Mouse (Mus musculus) macrophage (primary cell): ENCODE data around the gene Rpl26. TPM values are rescaled to one million over a fixed set of nuclear protein-coding genes. Genes with fewer than 3 reads are reported as not detected.

Experiments
- H3K27ac ChIP-seq: fragments of 350-480 bp; formaldehyde crosslinking; 2 replicates; pipeline ENCODE4 v1.9.0; 2021
- H3K36me3 ChIP-seq: fragments of 350-480 bp; formaldehyde crosslinking; 2 replicates; pipeline ENCODE4 v1.9.0; 2021; ENCODE audit errors: inconsistent target
- H3K4me3 ChIP-seq: fragments of 350-480 bp; formaldehyde crosslinking; 2 replicates; pipeline ENCODE4 v1.9.0; 2021; ENCODE audit errors: inconsistent target
- H3K79me2 ChIP-seq: fragments of 350-480 bp; formaldehyde crosslinking; 2 replicates; pipeline ENCODE4 v1.9.0; 2021; ENCODE audit errors: inconsistent target
- WGBS: methylation state at CpG from one replicate; pipeline ENCODE4 v1.1.7; 2026; ENCODE audit warnings: inconsistent platforms; ENCODE audit not compliant: missing documents; 5-methylcytosine and 5-hydroxymethylcytosine counted together
- polyA plus RNA-seq: library from polyadenylated mRNA; stranded (reverse); fragments of 250-400 nt; gene quantifications from 3 replicates; pipeline ENCODE4 v1.2.4, GENCODE M21; 2018; ENCODE audit warnings: inconsistent platforms
- total RNA-seq, 78 experiments: library from RNA; depleted of rRNA; stranded (reverse); fragments of 250-400 nt; gene quantifications; 1 replicate in 9 of 78; 2 replicates in 24 of 78; 3 replicates in 43 of 78; 4 replicates in 2 of 78; pipeline ENCODE4 v1.2.4; 2018; ENCODE audit warnings: inconsistent platforms in 56 of 78

The Rpl26 gene
- 100 to 1,000 TPM in 1 of 26 experiments, 10 to 100 TPM in 25; 26.0 to 302 (median 43.7) TPM for total RNA-seq (2018; cell fraction: chromatin; rRNA removed)
- 1,000 to 10,000 TPM in 18 of 26 experiments, 100 to 1,000 TPM in 8; 842 to 2,674 (median 1,214) TPM for total RNA-seq (2018; cell fraction: cytosol; rRNA removed)
- total RNA-seq (2018; cell fraction: nucleus; rRNA removed), result 100 to 1,000 TPM in 25 of 26 experiments, 10 to 100 TPM in 1; 73.4 to 245 (median 147) TPM
- 1,656 to 2,144 TPM (median 1,836 TPM) in 3 replicates for polyA plus RNA-seq

DNA sequence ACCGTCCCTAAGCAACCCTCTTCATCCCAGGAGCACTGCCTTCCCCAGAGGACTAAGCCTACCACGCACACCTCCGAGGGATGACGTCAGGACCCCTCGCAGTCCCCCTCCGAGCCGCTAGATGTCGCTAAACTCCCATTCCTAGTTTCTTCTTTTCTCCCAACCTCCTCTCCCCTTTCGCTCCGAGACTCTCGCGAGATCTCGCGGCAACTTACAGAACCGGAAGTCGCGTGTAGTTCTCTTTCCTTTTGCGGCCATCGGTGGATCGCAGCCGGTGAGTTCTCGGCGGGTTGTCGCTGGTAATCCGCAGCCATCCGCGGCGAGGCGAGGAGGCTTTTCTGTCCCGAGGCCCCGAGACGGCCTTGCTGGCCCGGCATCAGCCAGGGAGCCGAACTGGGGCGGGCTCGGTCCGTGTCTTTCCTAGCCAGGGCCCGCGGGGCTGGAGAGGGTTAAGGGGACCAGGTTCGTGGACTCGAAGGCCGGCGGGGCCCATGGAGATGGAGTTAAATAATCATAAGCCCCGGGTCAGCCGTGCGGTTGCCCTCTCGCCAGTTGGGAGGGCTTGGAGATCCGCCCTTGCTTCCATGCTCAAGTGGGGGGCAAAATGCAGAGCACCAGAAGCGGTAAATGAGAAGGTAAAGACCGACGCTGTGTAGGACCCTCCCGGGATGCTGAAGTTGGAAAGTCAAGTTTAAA is at the start of gene Rpl26:
Gene Rpl26 (plus strand): TSS at position 233 of the 696 bp plus-strand sequence.
- peaks cover 20% of the 10 kb centered on the region for H3K79me2 ChIP-seq
- under 1% methylated on average over 52 of the region's 52 CpGs for WGBS
- peak within 1 kb of the TSS; percentile 99 for H3K4me3 ChIP-seq

DNA sequence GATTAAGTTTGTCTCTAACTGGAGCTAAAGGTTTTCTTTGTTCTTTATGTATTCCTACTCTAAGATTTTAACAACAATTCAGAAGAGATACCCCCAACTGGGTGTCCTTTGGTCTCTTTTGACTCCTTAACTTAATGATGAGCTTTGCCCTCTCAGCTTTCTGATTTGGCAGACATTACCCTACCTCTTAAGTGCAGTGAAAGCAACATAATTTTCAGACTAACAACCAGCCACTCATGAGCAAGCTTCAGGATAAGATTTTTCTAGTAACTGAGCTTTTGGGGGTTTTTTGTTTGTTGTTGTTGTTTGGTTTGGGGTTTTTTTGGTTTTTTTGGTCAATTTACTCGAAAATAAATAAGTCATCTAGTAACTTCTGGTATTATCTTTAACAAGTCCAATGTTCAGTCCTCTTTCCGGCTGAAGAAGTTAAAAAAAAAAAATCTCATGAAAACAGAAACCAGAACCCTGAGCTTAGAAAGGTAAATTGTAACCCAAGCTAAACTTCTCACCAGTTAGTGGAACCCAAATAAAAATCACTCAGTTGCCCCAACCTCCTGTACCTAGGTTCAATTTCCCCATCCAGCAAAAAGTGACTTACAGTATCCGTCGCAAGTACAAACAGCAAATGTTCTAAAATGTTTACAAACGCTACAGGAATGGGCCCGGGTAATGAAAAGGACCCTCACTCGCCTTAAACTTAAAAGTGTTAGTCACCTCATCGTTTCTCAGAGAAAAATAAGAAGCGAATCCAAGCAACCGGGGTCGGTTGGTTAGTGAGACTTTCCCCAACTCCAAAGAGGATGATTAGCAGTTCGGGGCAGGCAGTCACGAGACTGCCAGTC is 49.5 kb upstream of the Rpl26 start:
- peak overlapping the region; percentile 66 for H3K27ac ChIP-seq
- peaks cover 56% of the 10 kb centered on the region for H3K79me2 ChIP-seq
- WGBS, result 6% methylated on average over 13 of the region's 13 CpGs
- peak overlapping the region; percentile 84 for H3K4me3 ChIP-seq
- H3K36me3 ChIP-seq, result no peaks in the 10 kb centered on the region

More for the DNA sequence above, at the start of gene Rpl26:
- H3K36me3 ChIP-seq, result peaks cover 26% of the 10 kb centered on the region
- peak within 1 kb of the TSS; percentile 69 for H3K27ac ChIP-seq

DNA sequence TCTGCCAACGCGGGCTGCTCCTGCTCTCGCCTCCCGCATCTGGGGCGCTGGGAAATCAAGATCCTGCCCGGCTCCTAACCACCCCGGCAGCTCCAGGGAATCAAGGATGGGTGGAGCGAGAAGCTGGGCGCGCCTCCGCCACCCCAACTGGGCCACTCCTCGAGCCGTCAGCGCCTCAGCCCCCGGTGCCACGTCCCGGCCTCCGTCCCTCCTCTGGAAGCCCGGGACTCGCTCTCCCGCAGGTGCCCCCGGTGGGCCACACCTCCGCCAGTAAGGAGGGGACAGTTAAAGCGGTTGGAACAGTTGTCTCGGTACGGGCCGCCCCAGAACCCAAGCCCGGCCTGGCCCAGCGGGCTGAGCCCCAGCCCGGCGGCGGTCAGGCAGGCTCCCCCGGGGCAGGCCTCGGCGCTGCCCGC is 48.9 kb upstream of the Rpl26 start:
- H3K4me3 ChIP-seq, result peak overlapping the region; percentile 84
- under 1% methylated on average over 36 of the region's 36 CpGs for WGBS
- no peaks in the 10 kb centered on the region for H3K36me3 ChIP-seq
- peaks cover 50% of the 10 kb centered on the region for H3K79me2 ChIP-seq
- peak overlapping the region; percentile 66 for H3K27ac ChIP-seq

DNA sequence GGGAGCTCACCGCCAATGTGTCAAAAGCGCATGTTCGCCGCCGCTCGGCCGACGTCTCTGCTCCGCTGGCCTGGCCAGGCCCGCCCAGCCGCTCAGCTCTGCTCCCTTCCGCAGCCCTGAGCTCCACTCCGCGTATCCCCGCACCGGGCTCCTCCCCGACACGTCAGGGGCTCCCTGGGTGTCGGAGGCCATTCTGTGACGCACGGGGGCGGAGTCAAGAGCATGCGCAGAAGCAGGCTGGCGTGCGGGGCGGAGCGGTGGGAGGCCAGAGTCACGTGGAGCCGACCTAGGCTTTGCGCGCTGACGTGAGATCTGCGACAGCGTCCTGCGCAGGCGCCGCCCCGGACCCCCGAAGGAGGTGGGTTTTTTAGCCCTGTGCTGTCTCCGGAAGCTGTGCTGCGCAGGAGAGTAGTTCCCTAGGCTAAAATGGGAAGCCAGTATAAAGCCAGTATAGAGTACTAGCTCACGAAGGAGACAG is 48.4 kb upstream of the Rpl26 start:
- Histone ChIP-seq H3K79me2 (peaks cover 45% of the 10 kb centered on the region), H3K4me3 (peak overlapping the region; percentile 84), H3K27ac (peak overlapping the region; percentile 81), H3K36me3 (no peaks in the 10 kb centered on the region)
- whole genome bisulfite sequencing, result under 1% methylated on average over 37 of the region's 42 CpGs

DNA sequence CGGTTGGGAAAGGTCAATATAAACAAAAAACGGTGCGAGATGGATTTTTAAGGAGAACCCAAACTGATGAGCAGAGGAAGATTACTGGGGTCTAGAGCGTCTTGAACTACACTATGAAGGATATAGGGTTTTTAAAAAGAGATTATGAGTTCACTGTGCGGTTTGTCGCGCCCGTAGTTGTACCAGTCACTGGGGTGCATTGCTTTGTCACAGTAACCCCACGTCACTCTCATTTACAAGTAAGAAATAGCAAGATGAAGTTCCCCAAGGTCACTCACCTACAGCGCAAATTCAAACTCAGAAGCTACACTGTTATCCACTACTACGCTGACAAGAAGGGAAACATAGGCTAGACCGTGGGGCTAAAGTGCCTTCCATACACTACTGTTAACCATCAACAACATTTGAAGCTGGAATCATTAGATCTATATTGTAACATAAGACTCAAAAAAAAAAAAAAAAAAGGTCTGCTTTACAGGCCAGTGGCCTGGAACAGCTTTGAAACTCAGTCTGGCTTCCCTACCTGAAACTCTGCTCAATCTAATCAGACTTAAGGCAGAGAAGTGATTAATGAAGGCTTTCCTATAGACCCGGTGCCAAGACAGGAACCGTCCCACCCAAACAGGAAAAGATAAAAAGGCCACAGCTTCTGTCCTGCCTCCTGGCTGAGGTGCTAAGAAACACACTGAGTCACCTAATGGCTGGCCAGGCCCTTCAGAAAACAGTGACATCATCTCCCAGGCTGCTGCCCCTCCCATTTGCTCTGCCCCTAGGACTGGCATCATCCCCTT is 47.6 kb upstream of the Rpl26 start:
- H3K4me3 ChIP-seq, result peak overlapping the region; percentile 37
- H3K79me2 ChIP-seq, result peaks cover 37% of the 10 kb centered on the region
- WGBS, result 17% methylated on average over 14 of the region's 14 CpGs
- H3K27ac ChIP-seq, result peak overlapping the region; percentile 81
- H3K36me3 ChIP-seq, result no peaks in the 10 kb centered on the region

DNA sequence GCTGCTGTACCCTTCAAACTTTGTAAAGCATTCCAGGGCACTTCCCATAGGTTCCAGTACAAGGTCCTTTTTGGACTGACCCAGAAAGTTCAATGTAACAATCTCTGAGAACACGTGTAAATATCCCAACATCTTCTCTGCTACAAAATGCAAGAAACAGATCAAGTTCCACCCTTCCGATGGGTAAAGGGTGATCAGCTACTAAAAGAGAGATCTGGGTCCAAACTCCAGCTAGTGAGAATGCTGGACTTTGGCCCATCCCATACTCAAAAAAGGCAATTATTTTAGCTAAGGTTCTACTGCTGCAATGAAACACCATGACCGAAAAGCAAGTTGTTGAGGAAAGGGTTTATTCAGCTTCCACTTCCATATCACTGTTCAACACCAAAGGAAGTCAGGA is 46.8 kb upstream of the Rpl26 start:
- Histone ChIP-seq H3K27ac (no peak overlapping the region), H3K79me2 (peaks cover 29% of the 10 kb centered on the region), H3K36me3 (no peaks in the 10 kb centered on the region), H3K4me3 (no peak overlapping the region)
- 88% methylated on average over 3 of the region's 3 CpGs for WGBS

DNA sequence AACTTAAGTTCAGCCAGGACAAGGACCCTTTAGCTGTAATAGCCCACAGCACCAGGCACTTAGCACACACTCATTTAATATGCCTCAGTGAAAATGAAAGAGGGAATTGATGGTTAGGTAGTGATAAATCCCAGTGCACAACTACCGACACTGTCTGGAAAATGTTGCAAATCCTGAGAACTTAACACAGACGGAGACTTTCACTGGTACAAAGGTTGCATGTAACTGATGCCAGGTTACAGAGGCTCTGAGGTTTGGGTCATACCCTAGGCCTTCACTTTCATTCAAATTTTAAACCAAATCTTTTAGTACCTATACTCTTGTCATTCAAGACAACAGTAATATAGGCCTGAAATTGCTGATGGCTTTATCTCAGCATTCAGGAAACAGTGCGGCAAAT is 44.1 kb upstream of the Rpl26 start:
- Histone ChIP-seq H3K4me3 (no peak overlapping the region), H3K27ac (no peak overlapping the region), H3K36me3 (no peaks in the 10 kb centered on the region), H3K79me2 (peaks cover 2% of the 10 kb centered on the region)
- WGBS, result 97% methylated on average over 3 of the region's 3 CpGs

DNA sequence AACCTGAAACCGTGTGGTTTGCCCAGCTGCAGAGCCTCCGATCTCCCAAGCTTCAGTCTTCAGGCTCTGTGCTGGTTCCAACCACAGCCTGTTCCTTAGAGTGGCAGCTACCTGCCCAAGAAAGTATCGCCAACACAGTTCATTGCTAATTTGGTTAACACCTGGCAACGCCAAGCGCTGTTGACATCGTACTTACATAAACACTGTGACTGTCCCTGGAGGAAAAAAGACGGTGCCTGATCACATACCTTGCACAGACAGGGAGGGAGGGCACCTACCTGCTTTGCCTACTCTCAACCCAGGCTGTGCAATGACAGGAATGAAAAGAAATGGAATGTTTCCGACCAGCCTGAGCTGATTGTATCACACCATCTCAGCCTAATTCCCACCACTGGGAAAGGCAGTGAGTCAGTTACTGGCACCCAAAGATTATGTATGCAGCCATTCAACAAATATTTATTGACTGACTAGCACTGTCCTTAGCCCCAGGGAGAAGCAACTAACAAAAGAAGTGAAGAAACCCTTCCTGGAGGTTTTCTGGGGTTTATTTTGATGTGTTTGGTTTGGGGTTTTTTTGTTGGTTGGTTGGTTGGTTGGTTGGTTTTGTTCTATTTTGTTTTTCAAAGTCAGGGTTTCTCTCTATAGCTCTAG is 41.3 kb upstream of the Rpl26 start:
- H3K36me3 ChIP-seq, result no peaks in the 10 kb centered on the region
- 86% methylated on average over 8 of the region's 8 CpGs for whole genome bisulfite sequencing
- no peak overlapping the region for H3K4me3 ChIP-seq
- no peak overlapping the region for H3K27ac ChIP-seq
- H3K79me2 ChIP-seq, result no peaks in the 10 kb centered on the region

DNA sequence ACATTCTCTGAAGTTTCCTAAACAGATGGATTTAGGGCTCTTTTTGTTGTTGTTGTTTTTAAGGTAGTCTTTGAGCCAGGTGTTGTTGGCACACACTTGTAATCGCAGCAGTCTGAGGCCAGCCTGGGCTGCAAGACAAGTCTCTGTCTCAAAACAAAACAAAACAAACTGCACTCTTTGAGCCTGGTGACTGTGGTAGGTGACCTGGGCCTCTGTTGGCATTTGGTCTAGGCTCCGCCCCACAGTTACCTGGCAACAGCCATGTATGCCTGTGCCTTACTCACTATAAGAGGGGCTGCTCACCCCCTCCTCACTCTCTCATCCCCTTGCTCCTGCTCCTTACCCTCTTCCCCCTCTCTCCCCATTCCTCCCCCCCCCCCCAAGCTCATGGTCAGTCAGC is 39.1 kb upstream of the Rpl26 start:
- no peak overlapping the region for H3K4me3 ChIP-seq
- 100% methylated on average over 2 of the region's 2 CpGs for WGBS
- no peaks in the 10 kb centered on the region for H3K36me3 ChIP-seq
- no peaks in the 10 kb centered on the region for H3K79me2 ChIP-seq
- no peak overlapping the region for H3K27ac ChIP-seq

DNA sequence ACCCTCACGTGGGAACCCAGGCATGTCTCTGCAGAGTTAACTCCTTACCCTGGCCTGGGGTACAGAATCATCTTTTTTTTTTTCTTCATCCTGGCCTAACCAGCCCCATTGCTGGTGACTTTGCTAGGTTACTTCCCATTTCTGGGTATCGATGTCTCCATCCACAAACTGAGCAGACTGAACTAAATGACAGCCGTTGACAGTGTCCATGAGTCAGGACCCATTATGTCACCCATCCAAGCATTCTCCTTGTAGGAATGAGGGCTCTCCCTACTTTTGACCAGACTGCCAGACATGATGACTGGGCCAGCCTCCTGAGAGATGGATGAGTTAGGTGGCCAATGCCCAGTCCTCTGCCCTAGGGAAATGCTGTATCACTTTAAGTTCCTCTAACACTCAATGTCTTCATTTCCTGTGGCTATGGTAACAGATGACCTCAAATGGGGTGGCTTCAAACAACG is 37.7 kb upstream of the Rpl26 start:
- Histone ChIP-seq H3K27ac (peak overlapping the region; percentile 78), H3K4me3 (peak overlapping the region; percentile 26), H3K36me3 (no peaks in the 10 kb centered on the region), H3K79me2 (no peaks in the 10 kb centered on the region)
- WGBS, result 0% methylated on average over 4 of the region's 4 CpGs

DNA sequence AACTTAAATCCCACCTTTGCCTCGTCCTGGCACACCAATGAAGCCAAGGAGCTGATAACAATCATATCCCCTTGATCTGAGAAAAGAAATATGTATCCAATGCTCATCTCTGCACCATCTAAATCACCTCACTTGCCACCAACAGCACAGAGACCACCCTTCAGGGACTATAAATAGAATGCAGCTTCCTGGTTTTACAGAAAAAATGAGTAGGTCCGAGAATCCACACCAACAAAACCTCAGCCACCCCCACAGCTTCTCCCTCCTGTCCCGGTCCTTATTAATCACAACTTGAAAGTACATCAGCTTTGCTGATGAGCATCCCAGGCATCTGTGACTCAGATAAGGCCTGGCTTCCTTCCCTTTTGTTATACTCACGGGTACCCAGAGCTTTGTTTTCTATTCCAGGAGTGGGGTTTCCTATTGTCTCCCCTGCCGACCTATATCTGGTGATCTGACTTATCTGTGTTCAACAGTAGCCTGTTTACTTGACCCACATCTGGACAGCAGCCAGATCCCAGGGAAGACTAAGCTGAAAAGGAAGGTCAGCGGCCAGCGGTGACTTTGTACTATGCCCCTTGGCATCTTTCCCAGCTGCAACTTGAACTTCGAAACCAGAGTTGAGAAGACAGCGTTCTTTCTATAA is 36.7 kb upstream of the Rpl26 start:
- peaks cover 2% of the 10 kb centered on the region; the same call in 1 of the 2 replicates for H3K79me2 ChIP-seq
- H3K4me3 ChIP-seq, result no peak overlapping the region; the same call in 1 of the 2 replicates
- 10% methylated on average over 9 of the region's 9 CpGs for WGBS
- peak overlapping the region; percentile 78 for H3K27ac ChIP-seq
- no peaks in the 10 kb centered on the region for H3K36me3 ChIP-seq

DNA sequence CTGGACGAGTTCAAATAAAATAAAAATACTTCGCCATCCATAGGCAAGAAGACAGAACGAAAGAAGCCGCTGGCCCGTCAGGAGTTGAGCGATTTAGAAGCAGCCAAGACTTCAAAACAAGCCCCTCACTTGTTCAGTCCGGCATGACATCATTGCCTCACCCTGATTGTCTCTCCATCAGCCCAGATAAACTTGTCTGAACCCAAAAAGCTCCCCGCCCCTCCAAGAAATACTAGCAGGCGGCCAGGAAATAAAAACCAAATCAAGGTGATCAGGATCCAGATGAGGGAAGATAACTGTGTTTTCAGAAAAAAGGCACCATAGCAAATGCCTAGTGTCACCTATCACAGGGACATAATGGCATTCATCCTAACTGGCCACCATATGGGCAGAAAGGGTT is 30.1 kb upstream of the Rpl26 start:
- no peaks in the 10 kb centered on the region for H3K36me3 ChIP-seq
- 97% methylated on average over 9 of the region's 9 CpGs for WGBS
- peaks cover 16% of the 10 kb centered on the region; the same call in 1 of the 2 replicates for H3K79me2 ChIP-seq
- no peak overlapping the region; the same call in 1 of the 2 replicates for H3K4me3 ChIP-seq
- peak overlapping the region; percentile 62 for H3K27ac ChIP-seq

DNA sequence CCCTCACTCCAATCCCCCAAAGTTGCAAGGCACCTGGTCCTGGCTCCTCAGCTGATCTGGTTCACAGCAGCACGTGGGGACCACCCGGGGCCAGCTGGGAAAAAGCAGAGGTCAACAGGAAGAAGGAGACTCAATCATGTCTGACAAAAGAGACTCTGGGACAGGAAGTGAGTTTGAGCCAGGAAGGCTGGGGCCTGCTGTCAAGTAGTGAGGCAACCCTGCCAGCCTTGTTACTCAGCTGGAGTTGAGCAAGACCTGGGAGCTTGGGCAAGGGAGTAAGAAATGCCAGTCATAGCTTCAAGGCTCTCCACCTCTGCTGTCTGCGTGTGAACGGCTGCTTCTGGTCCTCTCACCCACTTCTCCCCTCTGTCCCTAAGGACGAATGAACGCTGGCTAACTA is 29.6 kb upstream of the Rpl26 start, which contains the start of gene Ndel1:
Gene Ndel1 (minus strand): TSS at position 111 of the 400 bp plus-strand sequence.
- Histone ChIP-seq H3K79me2 (peaks cover 16% of the 10 kb centered on the region; the same call in 1 of the 2 replicates), H3K27ac (peak within 1 kb of the TSS; percentile 62), H3K4me3 (no peak within 1 kb of the TSS; the same call in 1 of the 2 replicates), H3K36me3 (no peaks in the 10 kb centered on the region)
- 0% methylated on average over 6 of the region's 6 CpGs for WGBS
